Mouse (Mus musculus): ENCODE data around the gene Rexo4.

The Rexo4 gene

DNA sequence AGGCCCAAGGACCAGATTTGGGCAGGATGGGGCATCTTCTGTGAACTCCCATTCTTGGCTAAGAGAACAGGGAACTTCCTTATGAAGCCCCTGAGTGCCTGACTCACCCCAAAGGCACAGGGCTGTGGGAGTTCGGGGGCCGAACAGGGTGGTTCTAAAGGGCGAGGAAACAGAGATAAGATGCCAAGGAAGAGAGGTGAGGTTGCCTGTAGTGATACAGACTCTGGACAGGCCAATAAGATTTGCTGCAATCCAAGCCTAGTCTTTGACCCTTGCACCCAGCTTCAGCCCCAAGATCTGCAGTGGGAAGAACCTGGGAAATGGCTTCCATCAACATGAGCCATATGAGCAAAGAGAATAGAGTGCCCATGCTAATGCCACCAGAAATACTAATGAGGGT, 20.9 kb downstream of the Rexo4 start:
- no peak for DNase-seq

DNA sequence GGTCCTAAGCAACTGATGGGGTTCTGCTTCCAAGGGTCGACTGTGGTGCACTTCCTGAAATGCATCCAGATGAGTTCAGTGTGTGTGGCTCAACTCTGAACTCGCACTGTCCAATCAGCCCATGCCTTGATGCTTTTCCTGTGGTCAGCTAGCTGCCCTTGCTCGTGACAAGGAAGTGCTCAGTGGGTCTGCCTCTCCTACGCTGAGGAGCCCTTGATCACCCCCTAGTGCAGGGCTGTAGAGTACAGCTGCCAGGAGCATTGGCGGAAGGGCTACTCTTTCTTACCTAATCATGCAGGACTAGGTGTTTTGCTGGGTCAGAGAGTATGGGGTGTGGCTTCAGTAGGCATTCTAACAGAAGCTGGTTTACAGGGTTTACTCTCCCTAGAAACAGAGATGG, 22.6 kb downstream of the Rexo4 start:
- no peak for DNase-seq

DNA sequence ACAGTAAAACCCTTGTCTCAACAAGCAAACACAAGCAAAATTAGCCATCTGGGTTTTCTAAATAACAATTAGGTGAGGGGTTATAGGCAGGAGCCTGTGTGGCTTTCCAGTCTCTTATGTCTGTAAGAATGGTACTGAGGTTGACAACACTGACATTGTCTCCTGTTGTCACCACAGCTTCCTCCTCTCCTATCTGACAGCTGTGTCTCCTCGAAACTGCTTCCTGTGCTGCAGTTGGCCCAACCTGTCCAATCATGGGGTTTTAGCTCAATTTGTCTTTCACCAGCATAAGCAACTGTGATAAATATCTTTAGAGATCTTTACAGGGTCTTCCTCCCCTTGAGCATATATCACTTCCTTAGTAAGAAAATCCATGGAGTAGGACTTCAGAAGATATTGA, 27.8 kb downstream of the Rexo4 start:
- DNase-seq: no peak

DNA sequence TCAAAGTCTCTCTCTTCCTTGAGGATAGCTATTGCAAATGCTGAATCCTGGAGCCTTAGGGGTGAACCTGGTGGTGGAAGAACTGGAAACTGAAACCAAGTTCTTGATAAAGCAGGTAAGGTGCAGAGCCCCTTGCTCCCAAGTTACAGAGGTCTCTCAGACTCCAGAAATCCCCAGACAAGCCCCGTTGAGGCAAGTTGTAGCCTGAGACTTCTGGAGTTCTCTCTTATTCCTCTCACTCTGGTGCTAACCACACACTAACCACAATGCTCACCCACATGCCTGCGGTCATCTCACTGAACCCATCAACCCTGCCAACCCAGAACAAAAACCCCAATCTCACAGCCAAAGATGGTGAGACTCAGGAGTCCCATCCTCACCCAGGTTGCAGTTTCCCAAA, 28.9 kb downstream of the Rexo4 start:
- no peak for DNase-seq

DNA sequence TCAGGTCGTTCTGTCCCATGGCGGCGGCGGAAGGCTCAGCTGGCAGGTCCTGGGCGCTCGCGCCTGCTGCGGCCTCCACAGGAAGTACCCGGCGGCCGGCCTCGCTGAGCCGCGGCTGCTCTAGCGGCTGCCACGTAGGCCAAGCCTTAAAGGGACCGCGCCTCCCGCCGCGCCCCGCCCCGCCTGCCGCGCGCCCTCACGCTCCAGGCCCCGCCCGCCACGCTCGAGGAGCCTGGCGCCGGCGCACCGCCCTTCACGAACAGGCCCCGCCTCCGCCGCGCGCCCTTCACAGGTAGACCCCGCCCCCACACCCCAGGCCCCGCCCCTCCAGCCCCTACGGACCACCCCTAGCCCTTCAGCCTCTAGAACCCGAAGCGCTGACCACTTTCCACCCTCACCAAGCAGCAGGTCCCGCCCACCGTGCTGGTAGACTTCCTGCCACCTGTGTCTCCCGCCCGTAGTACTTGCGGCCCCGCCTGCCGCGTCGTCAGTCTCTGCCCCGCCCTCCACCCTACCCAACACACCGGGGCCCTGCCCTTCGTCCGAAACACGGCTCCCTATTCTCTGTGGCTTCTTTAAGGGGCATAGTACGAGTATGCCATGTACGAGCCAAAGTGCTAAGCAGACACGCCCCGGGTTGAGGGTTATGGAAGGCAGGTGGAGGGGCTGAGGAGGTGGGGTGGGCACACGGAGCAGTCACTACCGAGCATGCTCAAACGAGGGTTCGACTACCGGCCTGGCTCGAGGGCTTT, 30.7 kb downstream of the Rexo4 start, which contains the start of the genes Surf4 and Stkld1:
Gene Surf4, minus strand, starts transcription at position 625 of the 752 bp plus-strand sequence.
Gene Stkld1, plus strand, starts transcription at position 744 of the 752 bp plus-strand sequence.
- peak; percentile 91 to 97 for DNase-seq

- peak; percentile 51 to 58 for DNase-seq
These were observed 31.5 kb downstream of the Rexo4 start for GRCm38 (mm10) chr2:26932473-26933303.

GRCm38 (mm10) chr2:26930390-26930789, 33.8 kb downstream of the Rexo4 start:
- peak; percentile 72 to 79 for DNase-seq

DNA sequence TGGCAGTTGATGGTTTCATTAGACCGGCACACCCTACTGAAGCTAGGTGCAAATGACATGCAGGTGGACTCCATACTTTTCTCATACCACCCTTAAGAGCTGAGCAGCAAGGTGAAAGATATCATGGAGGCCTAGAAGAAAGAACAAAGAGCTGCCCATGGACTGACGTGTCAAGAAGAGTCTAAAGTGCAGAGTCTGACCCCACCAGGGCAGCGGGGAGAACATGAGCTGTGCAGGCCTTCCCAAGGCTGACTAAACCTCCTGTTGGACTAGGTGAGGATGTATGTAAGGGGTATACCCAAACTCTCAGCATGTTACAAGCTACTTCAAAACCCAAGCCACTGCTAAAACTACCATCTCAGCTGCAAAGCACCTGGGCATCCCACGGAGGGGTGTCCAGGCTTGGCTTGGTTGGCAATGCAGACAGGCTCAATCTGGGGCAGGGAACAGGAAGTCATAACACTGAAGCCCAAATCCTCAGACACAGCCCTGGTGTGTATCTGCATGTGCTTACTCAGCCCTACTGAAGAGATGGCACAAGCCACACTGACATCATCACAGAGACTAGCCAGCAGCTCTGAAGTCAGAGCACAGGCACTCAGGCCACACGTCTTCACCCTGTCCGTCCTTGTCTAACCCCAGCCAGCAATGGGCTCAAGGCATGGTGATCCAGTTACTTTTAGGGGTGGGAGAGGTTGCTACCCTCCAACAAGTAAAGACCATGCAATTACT, 36.3 kb downstream of the Rexo4 start:
- DNase-seq: no peak

- DNase-seq: peak in 1 of 2 experiments; percentile 4
These were observed 42.4 kb downstream of the Rexo4 start for GRCm38 (mm10) chr2:26921784-26922183.

DNA sequence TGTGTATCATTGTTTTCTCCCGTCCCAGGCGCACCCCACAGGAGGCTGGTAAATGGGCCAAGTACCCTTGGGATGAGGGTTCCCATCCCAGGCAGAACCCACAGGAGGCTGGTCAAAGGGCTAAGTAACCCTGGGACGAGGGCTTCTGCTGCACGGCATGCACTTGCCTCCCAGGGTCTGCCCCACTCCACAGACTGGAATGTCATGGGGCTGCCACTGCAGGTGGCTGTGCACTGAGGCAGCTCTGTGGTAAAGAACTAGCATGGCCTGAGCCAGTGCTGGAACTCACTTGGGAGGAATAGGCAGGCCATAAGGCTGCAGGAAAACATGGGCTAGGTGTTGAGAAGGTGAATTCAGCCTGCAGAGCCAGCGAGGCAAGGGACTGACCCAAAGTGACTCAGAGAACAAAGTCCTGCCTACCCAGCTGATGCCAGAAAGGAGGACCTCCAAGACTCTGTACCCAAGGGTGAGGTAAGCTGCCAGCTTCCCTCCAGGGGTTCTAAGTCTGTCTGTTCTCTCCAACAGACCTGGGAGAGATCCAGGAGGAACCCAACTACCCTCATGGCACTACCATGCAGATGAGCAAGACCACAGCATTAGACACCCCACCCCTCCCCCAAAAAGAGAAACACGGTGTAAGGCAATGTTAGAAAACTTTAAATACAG, 43.9 kb downstream of the Rexo4 start:
- peak in 1 of 2 experiments; percentile 5 for DNase-seq

GRCm38 (mm10) chr2:26919684-26920083, 44.5 kb downstream of the Rexo4 start:
- peak in 1 of 2 experiments; percentile 3 for DNase-seq

- DNase-seq: no peak
These were observed 47.4 kb downstream of the Rexo4 start for GRCm38 (mm10) chr2:26916738-26917137.

DNA sequence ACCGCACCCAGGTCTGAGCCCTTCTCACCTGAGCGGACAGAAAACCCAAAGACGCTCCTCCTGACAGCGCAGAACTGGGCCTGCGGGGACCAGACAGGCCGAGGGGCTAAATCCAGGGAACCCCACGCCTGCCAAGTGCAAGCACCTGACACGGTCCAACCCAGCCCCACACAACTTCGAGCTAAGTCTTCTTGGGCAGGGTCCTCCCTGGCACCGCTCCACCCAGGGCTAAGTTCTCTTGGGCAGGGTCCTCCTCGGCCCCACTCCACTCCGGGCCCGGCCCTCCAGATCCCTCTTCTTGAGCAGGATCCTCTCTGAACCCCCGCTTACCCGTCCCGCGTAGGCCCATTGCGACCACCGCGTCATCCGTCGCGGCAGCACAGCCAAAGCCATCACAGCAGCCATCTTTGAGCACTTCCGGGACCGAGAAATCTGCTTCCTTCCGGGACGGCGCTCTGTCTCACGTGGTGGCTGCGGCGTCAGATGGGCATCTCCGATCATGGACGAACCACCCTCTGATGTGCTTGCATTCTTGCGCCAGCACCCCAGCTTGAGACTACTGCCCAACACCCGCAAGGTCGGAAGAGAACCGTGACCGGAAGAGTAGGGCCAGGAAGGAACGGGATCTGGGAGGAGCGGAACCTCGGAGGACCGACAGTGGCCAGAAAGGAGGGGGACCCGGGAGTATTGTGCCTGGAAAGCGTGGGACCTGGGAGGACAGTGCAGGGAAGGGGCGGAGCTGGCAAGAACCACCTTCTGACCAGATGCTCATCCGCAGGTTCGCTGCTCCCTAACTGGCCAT, 48.1 kb downstream of the Rexo4 start, which contains the start of the genes Surf2 and Surf1:
Gene Surf2, plus strand, starts transcription at position 441 of the 802 bp plus-strand sequence.
Gene Surf1, minus strand, starts transcription at position 604 of the 802 bp plus-strand sequence.
- peak; percentile 83 to 84 for DNase-seq

DNA sequence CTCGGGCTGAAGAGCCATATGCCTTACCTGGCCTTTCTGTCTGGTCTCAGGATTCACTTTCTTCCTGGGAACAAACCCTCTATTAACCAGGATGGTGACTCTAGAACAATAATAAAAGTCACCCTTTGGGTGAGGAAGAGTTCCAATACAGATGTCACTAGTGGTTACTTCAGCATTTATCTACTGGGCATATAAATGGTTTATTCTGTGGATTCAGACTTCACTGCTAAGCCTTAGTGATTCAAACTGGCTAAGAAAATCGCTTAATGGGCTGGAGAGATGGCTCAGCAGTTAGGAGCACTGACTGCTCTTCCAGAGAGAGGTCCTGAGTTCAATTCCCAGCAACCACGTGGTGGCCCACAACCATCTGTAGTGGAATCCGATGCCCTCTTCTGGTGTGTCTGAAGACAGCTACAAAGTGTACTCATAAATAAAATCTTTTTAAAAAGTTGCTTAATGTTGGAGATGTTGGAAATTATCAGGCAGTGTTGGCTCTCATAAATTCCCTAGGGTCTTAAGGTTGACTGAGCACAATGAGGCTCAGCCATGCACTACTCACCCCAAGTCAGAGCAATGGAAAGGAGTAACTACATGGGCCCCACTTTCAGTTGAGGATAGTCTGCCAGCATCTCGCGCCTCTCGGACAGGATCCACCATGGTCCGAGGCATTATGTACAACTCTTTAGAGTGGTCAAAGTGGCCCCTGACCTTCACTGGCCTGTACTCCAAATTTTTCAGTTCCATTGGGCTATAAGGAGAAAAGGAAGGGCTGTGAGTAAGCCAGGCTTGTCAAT, 49.8 kb downstream of the Rexo4 start:
- DNase-seq: no peak

- no peak for DNase-seq
These were observed 50.6 kb downstream of the Rexo4 start for GRCm38 (mm10) chr2:26913416-26914147.

- DNase-seq: no peak
These were observed 51.9 kb downstream of the Rexo4 start for GRCm38 (mm10) chr2:26912253-26912770.

DNA sequence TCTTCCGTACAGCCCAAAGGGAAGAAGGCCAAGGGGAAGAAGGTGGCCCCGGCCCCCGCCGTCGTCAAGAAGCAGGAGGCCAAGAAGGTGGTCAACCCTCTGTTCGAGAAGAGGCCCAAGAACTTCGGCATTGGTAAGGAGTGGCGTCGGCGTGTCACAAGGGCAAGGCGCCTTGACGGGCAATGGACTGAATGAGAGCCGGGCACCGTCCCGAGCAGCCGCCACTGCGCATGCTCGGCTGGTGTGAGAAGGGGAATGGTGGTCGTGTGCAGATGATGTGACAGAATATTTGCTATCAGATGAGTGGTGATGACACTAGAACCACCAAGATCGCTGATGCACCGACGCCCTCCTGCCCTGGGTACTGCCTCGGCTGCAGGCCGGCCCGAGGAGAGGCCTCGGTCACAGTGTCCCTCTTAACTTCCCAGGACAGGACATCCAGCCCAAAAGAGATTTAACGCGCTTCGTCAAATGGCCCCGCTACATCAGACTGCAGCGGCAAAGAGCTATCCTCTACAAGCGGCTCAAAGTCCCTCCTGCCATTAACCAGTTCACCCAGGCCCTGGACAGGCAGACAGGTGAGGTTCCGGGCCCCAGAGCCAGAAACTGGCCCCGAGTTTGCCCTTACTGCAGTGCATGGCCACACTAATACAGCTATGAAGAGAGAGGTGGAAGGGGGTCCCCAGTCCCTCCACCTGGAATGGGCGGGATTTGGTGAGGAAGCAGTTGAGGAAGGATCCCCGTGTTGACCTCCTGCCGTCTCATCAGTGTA, 53.0 kb downstream of the Rexo4 start:
- peak; percentile 40 to 64 for DNase-seq

DNA sequence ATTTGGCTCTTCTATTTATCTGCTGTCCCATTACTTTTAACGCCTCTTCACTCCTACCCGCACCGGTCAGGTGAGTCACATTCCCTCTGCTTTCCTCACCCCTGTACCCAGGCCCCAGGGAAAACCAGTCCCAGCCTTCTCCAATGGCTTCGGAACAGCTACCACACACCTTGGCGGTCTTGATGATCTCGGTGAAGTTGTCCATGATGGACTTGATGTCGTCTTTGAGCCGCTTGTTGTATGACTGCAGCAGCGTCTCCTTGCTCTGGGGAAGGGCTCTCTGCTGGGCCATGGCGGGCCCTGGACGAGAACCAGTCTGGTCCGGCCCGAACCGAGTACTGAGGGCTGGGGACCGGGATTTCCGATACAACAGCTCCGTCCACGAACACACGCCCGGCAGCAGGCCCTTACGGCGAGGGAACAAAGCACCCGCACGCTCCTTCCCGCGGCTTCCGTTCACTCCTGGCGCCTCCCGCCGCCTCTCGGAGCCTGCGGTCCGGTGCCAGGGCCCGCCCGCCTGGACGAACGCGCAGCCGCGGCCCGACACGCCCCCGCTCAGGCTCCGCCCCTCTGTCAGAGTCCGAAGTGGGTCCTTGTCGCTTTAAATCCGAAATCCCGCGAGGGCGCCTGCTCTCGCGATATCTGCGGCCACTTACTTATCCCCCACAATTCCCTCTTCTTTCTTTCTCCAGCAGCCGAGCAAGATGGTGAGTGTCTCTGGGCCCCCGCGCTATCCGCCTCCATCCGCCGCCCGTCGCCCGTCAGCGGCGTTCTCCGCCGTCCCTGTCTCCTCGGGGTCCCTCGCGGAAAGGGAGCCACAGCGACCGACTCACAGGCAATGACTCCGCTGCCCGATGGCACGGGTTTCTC, 53.8 kb downstream of the Rexo4 start, which contains the start of the genes Med22 and Rpl7a:
Gene Med22, minus strand, starts transcription at position 554 of the 870 bp plus-strand sequence.
Gene Rpl7a, plus strand, starts transcription at position 641 of the 870 bp plus-strand sequence.
- DNase-seq: peak; percentile 99 to 100
